Mouse (Mus musculus) liver, embryonic 13.5 days (tissue): ENCODE measurements around the gene Hoxd9. TPM values are rescaled to one million over a fixed set of nuclear protein-coding genes. Genes with fewer than 3 reads are reported as not detected.

Experiments used
- ATAC-seq: fragments of 200-750 bp; cut with Nextera tagmentation; 2 replicates; pipeline ENCODE4 v1.8.0; 2017; ENCODE audit warnings: low read depth, mild to moderate bottlenecking, moderate number of reproducible peaks, moderate library complexity
- DNase-seq: peaks from one replicate; pipeline ENCODE4 v3.0.0; 2022
- H3K27ac ChIP-seq: fragments of 300-500 bp; sonication (generic); 2 replicates; pipeline ENCODE4 v1.5.1; 2015; ENCODE audit warnings: moderate library complexity, mild to moderate bottlenecking, inconsistent platforms
- H3K27me3 ChIP-seq: fragments of 300-500 bp; sonication (generic); 2 replicates; pipeline ENCODE4 v1.6.1; 2015; ENCODE audit warnings: mild to moderate bottlenecking, inconsistent platforms
- H3K36me3 ChIP-seq: fragments of 300-500 bp; sonication (generic); 2 replicates; pipeline ENCODE4 v1.6.1; 2015; ENCODE audit warnings: mild to moderate bottlenecking, inconsistent platforms
- H3K4me1 ChIP-seq: fragments of 300-500 bp; sonication (generic); replicated peaks from 2 replicates; pipeline ENCODE4 v1.6.1; 2015; ENCODE audit warnings: inconsistent platforms
- H3K4me2 ChIP-seq: fragments of 300-500 bp; sonication (generic); 2 replicates; pipeline ENCODE4 v1.6.1; 2015; ENCODE audit warnings: inconsistent platforms, mild to moderate bottlenecking, moderate library complexity
- H3K4me3 ChIP-seq: fragments of 300-500 bp; sonication (generic); replicated peaks from 2 replicates; pipeline ENCODE4 v1.5.1; 2015; ENCODE audit warnings: mild to moderate bottlenecking, inconsistent platforms
- H3K9ac ChIP-seq: fragments of 300-500 bp; sonication (generic); 2 replicates; pipeline ENCODE4 v1.6.1; 2015; ENCODE audit warnings: mild to moderate bottlenecking, inconsistent platforms
- H3K9me3 ChIP-seq: fragments of 300-500 bp; sonication (generic); replicated peaks from 2 replicates; pipeline ENCODE4 v1.6.1; 2016; ENCODE audit warnings: inconsistent platforms
- WGBS: fragments of 180-500 bp; shearing (Covaris S2); methylation state at CpG from one replicate; pipeline ENCODE4 v1.1.7; 2015; ENCODE audit not compliant: insufficient replicate concordance; 5-methylcytosine and 5-hydroxymethylcytosine counted together
- polyA plus RNA-seq: library from polyadenylated mRNA; unstranded; fragments of >200 nt; fragmentation: Nextera tagmentation; extraction: Ambion mirVana; gene quantifications from 2 replicates; pipeline ENCODE4 v1.2.1, GENCODE M21; 2015

The Hoxd9 gene
- polyA plus RNA-seq, 1 experiment from 2014 or later: not detected

GRCm38 (mm10) chr2:74724244-74725015 lies 26.9 kb downstream of the Hoxd9 start:
- Histone ChIP-seq H3K27me3 (peaks cover 99% of the 10 kb centered on the region), H3K27ac (no peak overlapping the region), H3K36me3 (no peaks in the 10 kb centered on the region), H3K9me3 (no peaks in the 10 kb centered on the region), H3K4me2 (no peak overlapping the region), H3K9ac (no peak overlapping the region), H3K4me1 (no peaks in the 10 kb centered on the region), H3K4me3 (no peak overlapping the region)
- ATAC-seq (no peak), DNase-seq (no peak)
- WGBS: 33% methylated on average over 7 of the region's 7 CpGs

- Histone ChIP-seq H3K9ac (no peak overlapping the region), H3K4me2 (no peak overlapping the region), H3K27ac (no peak overlapping the region), H3K4me1 (no peaks in the 10 kb centered on the region), H3K4me3 (no peak overlapping the region), H3K9me3 (no peaks in the 10 kb centered on the region), H3K36me3 (no peaks in the 10 kb centered on the region), H3K27me3 (peaks cover 97% of the 10 kb centered on the region)
- no peak for ATAC-seq
- DNase-seq: no peak
- WGBS: 30% methylated on average over 17 of the region's 17 CpGs
Observed at GRCm38 (mm10) chr2:74725171-74725570, 27.6 kb downstream of the Hoxd9 start.

GRCm38 (mm10) chr2:74726551-74726950 lies 29.0 kb downstream of the Hoxd9 start, which contains the start of gene Gm28230:
Gene Gm28230, plus strand, starts transcription at chr2:74726728.
- H3K27ac ChIP-seq: no peak within 1 kb of the TSS
- no peak for DNase-seq
- peak within 1 kb of the TSS; percentile 22; the same call in 1 of the 2 replicates for H3K4me3 ChIP-seq
- peak within 1 kb of the TSS; percentile 35; the same call in 1 of the 2 replicates for H3K4me2 ChIP-seq
- WGBS: 34% methylated on average over 5 of the region's 5 CpGs
- H3K9me3 ChIP-seq: no peaks in the 10 kb centered on the region
- H3K27me3 ChIP-seq: peaks cover 98% of the 10 kb centered on the region
- no peak for ATAC-seq
- no peaks in the 10 kb centered on the region for H3K4me1 ChIP-seq
- H3K9ac ChIP-seq: no peak within 1 kb of the TSS
- no peaks in the 10 kb centered on the region for H3K36me3 ChIP-seq

- no peak for DNase-seq
- Histone ChIP-seq H3K4me3 (peak overlapping the region; percentile 22; the same call in 1 of the 2 replicates), H3K9me3 (no peaks in the 10 kb centered on the region), H3K4me1 (no peaks in the 10 kb centered on the region), H3K27me3 (peaks cover 98% of the 10 kb centered on the region), H3K4me2 (peak overlapping the region; percentile 35; the same call in 1 of the 2 replicates), H3K9ac (no peak overlapping the region), H3K36me3 (no peaks in the 10 kb centered on the region), H3K27ac (no peak overlapping the region)
- WGBS: 6% methylated on average over 43 of the region's 43 CpGs
- ATAC-seq: no peak
Observed at GRCm38 (mm10) chr2:74726973-74727639, 29.6 kb downstream of the Hoxd9 start.

GRCm38 (mm10) chr2:74727640-74728302 lies 30.2 kb downstream of the Hoxd9 start:
- DNase-seq (no peak), ATAC-seq (no peak)
- WGBS: 10% methylated on average over 25 of the region's 25 CpGs
- Histone ChIP-seq H3K27ac (no peak overlapping the region), H3K36me3 (no peaks in the 10 kb centered on the region), H3K4me3 (peak overlapping the region; percentile 22; the same call in 1 of the 2 replicates), H3K9me3 (no peaks in the 10 kb centered on the region), H3K4me1 (no peaks in the 10 kb centered on the region), H3K27me3 (peaks cover 98% of the 10 kb centered on the region), H3K4me2 (peak overlapping the region; percentile 35; the same call in 1 of the 2 replicates), H3K9ac (no peak overlapping the region)

GRCm38 (mm10) chr2:74728303-74728680 lies 30.8 kb downstream of the Hoxd9 start:
- Histone ChIP-seq H3K9me3 (no peaks in the 10 kb centered on the region), H3K4me1 (no peaks in the 10 kb centered on the region), H3K27ac (no peak overlapping the region), H3K9ac (no peak overlapping the region), H3K36me3 (no peaks in the 10 kb centered on the region), H3K4me2 (no peak overlapping the region), H3K27me3 (peaks cover 98% of the 10 kb centered on the region), H3K4me3 (no peak overlapping the region)
- ATAC-seq (no peak), DNase-seq (no peak)
- WGBS: 39% methylated on average over 13 of the region's 13 CpGs

GRCm38 (mm10) chr2:74730331-74730730 lies 32.8 kb downstream of the Hoxd9 start:
- 28% methylated on average over 8 of the region's 8 CpGs for WGBS

GRCm38 (mm10) chr2:74731055-74731454 lies 33.5 kb downstream of the Hoxd9 start:
- Histone ChIP-seq H3K9ac (no peak overlapping the region), H3K36me3 (no peaks in the 10 kb centered on the region), H3K4me2 (no peak overlapping the region), H3K27ac (no peak overlapping the region), H3K27me3 (peaks cover 98% of the 10 kb centered on the region), H3K9me3 (no peaks in the 10 kb centered on the region), H3K4me3 (no peak overlapping the region), H3K4me1 (no peaks in the 10 kb centered on the region)
- DNase-seq (no peak), ATAC-seq (no peak)

More at GRCm38 (mm10) chr2:74730331-74730730, 32.8 kb downstream of the Hoxd9 start:
- no peaks in the 10 kb centered on the region for H3K4me1 ChIP-seq
- no peak for ATAC-seq
- no peaks in the 10 kb centered on the region for H3K9me3 ChIP-seq
- H3K9ac ChIP-seq: no peak overlapping the region
- H3K4me3 ChIP-seq: no peak overlapping the region
- H3K4me2 ChIP-seq: no peak overlapping the region
- peaks cover 98% of the 10 kb centered on the region for H3K27me3 ChIP-seq
- H3K36me3 ChIP-seq: no peaks in the 10 kb centered on the region
- H3K27ac ChIP-seq: no peak overlapping the region
- no peak for DNase-seq

GRCm38 (mm10) chr2:74731799-74732512 lies 34.4 kb downstream of the Hoxd9 start:
- Histone ChIP-seq H3K27me3 (peaks cover 98% of the 10 kb centered on the region), H3K4me2 (no peak overlapping the region), H3K9ac (no peak overlapping the region), H3K36me3 (no peaks in the 10 kb centered on the region), H3K9me3 (no peaks in the 10 kb centered on the region), H3K27ac (no peak overlapping the region), H3K4me1 (no peaks in the 10 kb centered on the region), H3K4me3 (no peak overlapping the region)
- 13% methylated on average over 9 of the region's 9 CpGs for WGBS
- DNase-seq (no peak), ATAC-seq (no peak)

GRCm38 (mm10) chr2:74732513-74733316 lies 35.2 kb downstream of the Hoxd9 start:
- Histone ChIP-seq H3K9me3 (no peaks in the 10 kb centered on the region), H3K4me3 (no peak overlapping the region), H3K27me3 (peaks cover 98% of the 10 kb centered on the region), H3K9ac (no peak overlapping the region), H3K4me2 (no peak overlapping the region), H3K36me3 (no peaks in the 10 kb centered on the region), H3K4me1 (no peaks in the 10 kb centered on the region), H3K27ac (no peak overlapping the region)
- DNase-seq (no peak), ATAC-seq (no peak)
- 2% methylated on average over 52 of the region's 52 CpGs for WGBS
